Mouse (Mus musculus): ENCODE data around the gene Il21r.

Il21r gene

GRCm38 (mm10) chr7:125601280-125601670 is 2.0 kb upstream of the Il21r start:
- DNase-seq (ENCODE audit: low read depth, low spot score): peak; percentile 56

DNA sequence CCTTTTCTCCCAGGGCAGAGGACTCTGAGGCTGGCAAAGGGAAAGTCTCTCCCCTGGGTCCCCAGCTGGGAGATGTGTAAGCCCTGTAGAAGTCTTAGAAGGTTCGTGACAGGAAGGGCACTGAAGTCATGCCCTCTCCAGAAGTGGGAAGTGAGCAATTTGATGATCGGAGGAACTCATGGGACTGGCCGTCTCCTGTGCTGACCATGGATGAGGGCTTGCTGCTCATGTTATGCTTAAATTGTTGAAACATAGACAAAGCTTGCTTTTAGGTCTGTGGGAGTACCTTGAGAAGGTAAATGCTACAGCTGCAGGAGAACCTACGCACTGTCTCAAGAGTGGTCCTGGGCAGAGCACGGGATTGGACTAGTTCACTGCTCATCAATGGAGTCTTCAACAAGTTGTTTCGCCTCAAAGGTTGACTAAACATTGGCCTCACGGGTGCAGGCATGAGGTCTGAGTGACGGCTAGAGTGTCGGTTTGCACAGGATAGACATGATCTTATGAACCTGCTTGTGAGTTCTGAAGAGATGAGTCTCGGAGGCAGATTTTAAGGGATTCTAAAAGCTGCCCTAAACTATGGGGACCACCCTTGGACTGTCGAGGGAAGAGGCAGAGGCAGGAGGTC is 1.3 kb upstream of the Il21r start:
- DNase-seq (ENCODE audit: low read depth, low spot score): peak; percentile 75

DNA sequence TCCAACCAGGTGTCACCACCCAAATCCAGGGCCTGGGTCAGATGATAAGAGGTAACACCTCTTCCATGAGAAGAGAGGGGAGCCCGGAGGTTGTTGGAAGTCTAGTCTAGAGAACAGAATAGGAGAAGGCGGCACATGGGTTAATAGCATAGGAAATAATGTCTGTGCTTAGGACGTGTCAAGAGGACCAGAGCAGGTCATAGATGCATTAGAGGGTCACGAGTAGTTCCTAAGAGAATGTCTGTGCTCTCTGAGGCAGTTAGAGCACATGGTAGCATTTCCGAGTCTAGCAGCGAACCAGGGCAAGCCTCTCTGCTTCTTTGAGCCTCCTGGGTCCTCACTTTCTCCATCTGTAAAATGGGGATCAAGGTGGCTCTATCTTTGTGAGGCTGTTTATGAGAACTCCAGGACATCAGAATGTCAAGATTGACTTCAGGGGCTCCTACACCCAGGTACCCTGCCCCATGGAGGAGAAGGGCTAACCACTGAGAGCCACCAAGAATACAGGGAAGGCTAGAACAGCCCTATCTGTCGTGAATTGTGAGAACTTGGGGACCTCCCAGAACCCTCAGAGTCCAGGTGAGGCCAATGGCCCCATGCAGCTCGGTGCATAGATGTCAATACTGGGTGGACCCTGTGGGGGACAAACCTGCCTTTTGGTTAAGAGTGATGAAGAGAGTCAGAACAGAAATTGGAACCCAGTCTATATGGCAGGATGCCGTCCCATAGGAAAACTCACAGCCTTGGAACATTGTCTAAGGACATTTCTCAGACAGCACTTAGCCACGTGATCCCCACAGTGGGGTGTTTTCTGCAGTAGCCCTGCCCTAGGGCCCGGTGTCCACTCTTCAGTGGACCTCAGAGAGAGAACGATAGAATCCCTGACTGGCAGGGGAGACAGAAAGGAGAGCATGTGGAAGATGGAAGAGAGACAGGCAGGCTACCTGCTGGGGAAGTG is 1.4 kb downstream of the Il21r start:
- DNase-seq (ENCODE audit: low read depth, low spot score): peak; percentile 76

GRCm38 (mm10) chr7:125605725-125606139 is 2.5 kb downstream of the Il21r start:
- peak; percentile 96 for DNase-seq (ENCODE audit: low read depth, low spot score)

GRCm38 (mm10) chr7:125606265-125607164 is 3.3 kb downstream of the Il21r start:
- DNase-seq (ENCODE audit: low read depth, low spot score): peak; percentile 61

GRCm38 (mm10) chr7:125607384-125608182 is 4.4 kb downstream of the Il21r start:
- DNase-seq (ENCODE audit: low read depth, low spot score): peak; percentile 89

DNA sequence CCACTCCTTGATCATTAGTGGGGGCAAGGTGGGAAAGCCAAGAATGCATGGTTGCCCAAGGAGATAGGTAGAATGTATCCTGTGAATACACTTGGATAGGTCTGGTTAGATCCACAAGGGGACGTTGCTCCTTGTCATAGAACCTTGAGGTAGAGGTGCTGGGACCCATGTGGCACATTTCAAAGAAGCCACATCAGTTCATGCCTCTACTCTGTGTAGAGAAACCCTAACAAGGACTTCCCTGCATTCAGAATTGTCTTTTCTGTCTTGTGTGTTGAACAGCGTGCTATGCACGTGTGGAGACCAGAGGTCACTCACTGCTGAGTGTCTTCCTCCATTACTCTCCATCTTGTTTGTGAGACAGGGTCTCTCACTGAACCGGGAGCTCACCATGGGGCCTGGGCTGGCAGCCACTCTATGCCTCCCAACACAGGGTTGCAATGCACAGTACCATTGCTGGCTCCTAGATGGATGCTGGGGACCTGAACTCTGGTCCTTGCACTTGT is 5.0 kb downstream of the Il21r start:
- DNase-seq (ENCODE audit: low read depth, low spot score): no peak

- DNase-seq (ENCODE audit: low read depth, low spot score): no peak
Measured at GRCm38 (mm10) chr7:125613579-125613978, 10.3 kb downstream of the Il21r start.

GRCm38 (mm10) chr7:125615453-125615852 is 12.2 kb downstream of the Il21r start:
- no peak for DNase-seq (ENCODE audit: low read depth, low spot score)

DNA sequence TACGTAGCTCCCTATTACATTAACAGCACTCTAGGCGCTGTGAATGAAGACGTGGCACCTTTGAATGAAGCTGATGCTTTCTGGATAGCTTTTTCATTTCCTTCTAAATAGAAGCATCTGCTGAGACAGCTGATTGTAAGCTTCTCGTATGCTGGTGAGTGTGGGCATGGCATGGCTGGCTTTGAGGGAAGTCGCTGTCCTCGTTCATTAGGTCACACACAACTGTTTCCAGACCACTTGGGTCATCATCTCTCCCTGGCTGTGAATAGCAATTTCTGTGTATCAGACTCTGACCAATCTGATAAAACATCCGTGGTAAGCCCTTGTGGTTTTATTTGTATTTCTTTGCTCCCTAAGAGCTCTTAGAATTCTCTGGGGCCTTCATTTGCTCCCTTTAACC is 14.8 kb downstream of the Il21r start:
- DNase-seq (ENCODE audit: low read depth, low spot score): no peak

- no peak for DNase-seq (ENCODE audit: low read depth, low spot score)
Measured at GRCm38 (mm10) chr7:125620077-125620476, 16.8 kb downstream of the Il21r start.

DNA sequence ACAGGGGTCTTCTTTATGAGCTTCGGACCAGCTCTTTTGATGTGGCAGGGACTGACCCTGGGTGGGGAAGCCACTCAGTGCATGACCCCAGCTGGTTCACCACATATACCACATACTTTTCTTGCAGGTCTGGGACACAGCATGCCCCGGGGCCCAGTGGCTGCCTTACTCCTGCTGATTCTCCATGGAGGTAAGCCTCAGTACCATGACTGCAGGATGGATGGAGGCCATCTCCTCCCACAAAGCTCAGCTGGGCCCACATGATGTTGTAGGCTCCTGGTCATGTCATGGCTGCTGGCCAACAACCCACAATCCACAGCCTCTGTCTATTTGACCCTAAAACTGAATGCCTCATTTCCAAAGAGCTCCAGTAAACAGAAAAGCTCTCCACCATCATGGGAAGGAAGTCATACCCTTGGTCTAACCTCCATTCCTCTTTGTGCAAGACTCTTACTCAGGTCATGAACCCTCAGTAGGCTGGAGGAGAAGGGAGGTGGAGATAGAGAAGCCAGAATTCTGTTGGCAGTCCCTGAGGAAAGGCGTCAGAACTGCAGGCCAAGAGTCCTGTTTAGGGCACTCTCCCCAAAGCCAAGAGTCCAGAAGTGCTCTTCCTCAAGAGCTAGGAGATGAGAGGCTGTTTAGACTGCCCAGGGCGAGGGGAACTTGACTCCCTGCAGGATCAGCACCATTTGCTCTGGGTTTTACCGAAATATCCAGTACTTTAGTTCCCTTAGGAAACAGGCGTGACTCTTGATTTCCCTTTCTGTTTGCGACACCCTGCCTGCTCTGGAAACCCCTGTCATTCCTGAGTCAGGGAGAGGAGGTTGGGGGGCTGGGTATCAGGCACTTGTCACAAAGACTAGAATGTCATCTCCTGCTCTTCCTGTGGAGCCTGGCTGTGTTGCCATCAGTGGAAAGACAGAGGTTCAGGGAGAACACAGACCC is 19.8 kb downstream of the Il21r start:
- no peak for DNase-seq (ENCODE audit: low read depth, low spot score)

GRCm38 (mm10) chr7:125625219-125625618 is 22.0 kb downstream of the Il21r start:
- DNase-seq (ENCODE audit: low read depth, low spot score): no peak

- peak; percentile 41 for DNase-seq (ENCODE audit: low read depth, low spot score)
Measured at GRCm38 (mm10) chr7:125625829-125626228, 22.6 kb downstream of the Il21r start.

GRCm38 (mm10) chr7:125630317-125630716 is 27.1 kb downstream of the Il21r start:
- DNase-seq (ENCODE audit: low read depth, low spot score): no peak

DNA sequence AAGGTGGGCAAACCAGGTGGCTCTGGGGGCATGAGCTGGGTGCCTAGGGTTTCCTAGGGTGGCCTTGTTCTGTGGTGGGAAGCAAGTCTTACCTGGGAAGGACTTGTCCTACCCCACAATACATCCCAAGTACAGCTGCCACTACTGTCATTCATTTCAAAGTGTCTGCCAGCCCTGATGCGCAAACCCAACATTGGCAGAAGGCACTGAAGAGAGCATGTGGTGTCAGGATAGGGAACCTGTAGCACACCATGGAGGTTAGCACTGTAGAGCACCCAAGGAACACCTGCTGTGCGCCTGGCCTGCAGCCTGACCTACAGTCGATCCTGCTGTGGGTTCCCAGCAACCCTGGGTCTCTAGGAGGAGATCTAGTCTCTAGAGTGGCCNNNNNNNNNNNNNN is 27.8 kb downstream of the Il21r start:
- DNase-seq (ENCODE audit: low read depth, low spot score): no peak

GRCm38 (mm10) chr7:125637220-125638140 is 34.3 kb downstream of the Il21r start:
- peak; percentile 71 for DNase-seq (ENCODE audit: low read depth, low spot score)

- DNase-seq (ENCODE audit: low read depth, low spot score): no peak
Measured at GRCm38 (mm10) chr7:125638376-125638775, 35.1 kb downstream of the Il21r start.
